Mouse (Mus musculus) small intestine, adult 2 months (tissue): ENCODE measurements around the gene Fbh1. TPM values are rescaled to one million over a fixed set of nuclear protein-coding genes. Genes with fewer than 3 reads are reported as not detected.
A peak's percentile ranks its signal among the peaks of the same experiment; 100 is the strongest.

Experiments
- H3K27ac ChIP-seq: fragments of 200-500 bp; 2 replicates; pipeline ENCODE4 v1.5.1; 2012; ENCODE audit warnings: low read depth, low read length, control low read depth, inconsistent platforms; ENCODE audit not compliant: insufficient read depth
- H3K27me3 ChIP-seq: fragments of 200-500 bp; 2 replicates; pipeline ENCODE4 v1.6.1; 2012; ENCODE audit warnings: mild to moderate bottlenecking, moderate library complexity, low read length, inconsistent platforms; ENCODE audit not compliant: control insufficient read depth, insufficient read depth
- H3K36me3 ChIP-seq: fragments of 200-500 bp; 2 replicates; pipeline ENCODE4 v1.6.1; 2012; ENCODE audit warnings: mild to moderate bottlenecking, low read length, control low read depth, inconsistent platforms; ENCODE audit not compliant: control insufficient read depth, insufficient read depth
- H3K4me1 ChIP-seq: fragments of 200-500 bp; 2 replicates; pipeline ENCODE4 v1.6.1; 2012; ENCODE audit warnings: low read length, inconsistent platforms, mixed read lengths; ENCODE audit not compliant: control insufficient read depth, insufficient read depth, insufficient read length
- H3K4me3 ChIP-seq: fragments of 200-500 bp; 2 replicates; pipeline ENCODE4 v1.5.1; 2012; ENCODE audit warnings: low read depth, mild to moderate bottlenecking, control low read depth, inconsistent platforms, low read length, moderate library complexity
- CTCF ChIP-seq: fragments of 200-500 bp; IDR thresholded peaks from 2 replicates; pipeline ENCODE4 v1.5.1; 2012; ENCODE audit warnings: low read depth, mild to moderate bottlenecking, control low read depth, inconsistent platforms, low read length, moderate library complexity, mixed read lengths; ENCODE audit not compliant: insufficient replicate concordance, insufficient read length; ENCODE audit errors: extremely low read depth
- POLR2A ChIP-seq: fragments of 200-500 bp; IDR thresholded peaks from 2 replicates; pipeline ENCODE4 v1.6.1; 2012; ENCODE audit warnings: low read depth, mild to moderate bottlenecking, control low read depth, inconsistent platforms, low read length, moderate library complexity
- WGBS: fragments of 180-500 bp; shearing (Covaris S2); methylation state at CpG from one replicate; pipeline ENCODE4 v1.1.7; 2018; 5-methylcytosine and 5-hydroxymethylcytosine counted together
- polyA plus RNA-seq: library from polyadenylated mRNA; depleted of rRNA; stranded (reverse); fragments of >200 nt; gene quantifications from 2 replicates; pipeline ENCODE4 v1.2.3, GENCODE M21; 2012; rRNA removed

Gene Fbh1
- 15.7 and 21.4 TPM in 2 replicates for polyA plus RNA-seq

GRCm38 (mm10) chr2:11777091-11778068 is at the start of gene Fbh1, which contains the start of gene Ankrd16:
Gene Fbh1 (minus strand): TSS chr2:11777582.
Gene Ankrd16 (plus strand): TSS chr2:11777876.
- Histone ChIP-seq H3K36me3 (peaks cover 6% of the 10 kb centered on the region), H3K27me3 (no peaks in the 10 kb centered on the region), H3K4me3 (peak within 1 kb of the TSS; percentile 96), H3K27ac (peak within 1 kb of the TSS; percentile 93), H3K4me1 (peaks cover 8% of the 10 kb centered on the region; the same call in 1 of the 2 replicates)
- under 1% methylated on average over 73 of the region's 73 CpGs for WGBS
- TF ChIP-seq CTCF, result no peak
- peak; percentile 67; the same call in 1 of the 2 replicates for TF ChIP-seq POLR2A

- TF ChIP-seq CTCF (no peak), POLR2A (no peak)
- Histone ChIP-seq H3K27ac (no peak overlapping the region), H3K36me3 (no peaks in the 10 kb centered on the region), H3K4me1 (no peaks in the 10 kb centered on the region), H3K27me3 (no peaks in the 10 kb centered on the region), H3K4me3 (no peak overlapping the region)
- 72% methylated on average over 2 of the region's 2 CpGs for WGBS
Observed at GRCm38 (mm10) chr2:11801299-11801930, 24.0 kb upstream of the Fbh1 start.

- Histone ChIP-seq H3K27ac (no peak overlapping the region), H3K36me3 (peaks cover 11% of the 10 kb centered on the region), H3K27me3 (no peaks in the 10 kb centered on the region), H3K4me3 (no peak overlapping the region), H3K4me1 (no peaks in the 10 kb centered on the region)
- TF ChIP-seq POLR2A (no peak), CTCF (no peak)
- 77% methylated on average over 5 of the region's 5 CpGs for WGBS
Observed at GRCm38 (mm10) chr2:11797930-11798364, 20.6 kb upstream of the Fbh1 start.

GRCm38 (mm10) chr2:11794668-11795067 is 17.3 kb upstream of the Fbh1 start:
- Histone ChIP-seq H3K27me3 (no peaks in the 10 kb centered on the region), H3K4me1 (no peaks in the 10 kb centered on the region), H3K36me3 (peaks cover 29% of the 10 kb centered on the region), H3K27ac (no peak overlapping the region), H3K4me3 (no peak overlapping the region)
- TF ChIP-seq POLR2A (no peak), CTCF (no peak)
- 71% methylated on average over 4 of the region's 4 CpGs for WGBS

GRCm38 (mm10) chr2:11784159-11784558 is 6.8 kb upstream of the Fbh1 start:
- 89% methylated on average over 6 of the region's 6 CpGs for WGBS
- Histone ChIP-seq H3K27me3 (no peaks in the 10 kb centered on the region), H3K27ac (no peak overlapping the region), H3K4me3 (no peak overlapping the region), H3K36me3 (peaks cover 44% of the 10 kb centered on the region), H3K4me1 (peaks cover 5% of the 10 kb centered on the region; the same call in 1 of the 2 replicates)
- TF ChIP-seq POLR2A (no peak), CTCF (no peak)

- peaks cover 12% of the 10 kb centered on the region for H3K36me3 ChIP-seq
- no peaks in the 10 kb centered on the region for H3K27me3 ChIP-seq
- H3K4me1 ChIP-seq, result peaks cover 8% of the 10 kb centered on the region; the same call in 1 of the 2 replicates
- WGBS, result under 1% methylated on average over 43 of the region's 43 CpGs
- TF ChIP-seq POLR2A, result peak; percentile 49
- no peak for TF ChIP-seq CTCF
- H3K4me3 ChIP-seq, result peak overlapping the region; percentile 86
- H3K27ac ChIP-seq, result peak overlapping the region; percentile 93
Observed at GRCm38 (mm10) chr2:11778087-11778823, 873 bp upstream of the Fbh1 start.
